Mouse (Mus musculus) mesoderm, embryonic 11.5 days (tissue): ENCODE data around the gene Tex52.
"Not testable (repeated sequence)": the region's sequence is repeated elsewhere in the genome, so short reads cannot be mapped to it uniquely, and the experiment has no call there.

Experiments used
- DNase-seq: peaks from one replicate; pipeline ENCODE4 v3.0.0-alpha.2; 2012; ENCODE audit warnings: low read depth, low spot score

Gene Tex52

DNA sequence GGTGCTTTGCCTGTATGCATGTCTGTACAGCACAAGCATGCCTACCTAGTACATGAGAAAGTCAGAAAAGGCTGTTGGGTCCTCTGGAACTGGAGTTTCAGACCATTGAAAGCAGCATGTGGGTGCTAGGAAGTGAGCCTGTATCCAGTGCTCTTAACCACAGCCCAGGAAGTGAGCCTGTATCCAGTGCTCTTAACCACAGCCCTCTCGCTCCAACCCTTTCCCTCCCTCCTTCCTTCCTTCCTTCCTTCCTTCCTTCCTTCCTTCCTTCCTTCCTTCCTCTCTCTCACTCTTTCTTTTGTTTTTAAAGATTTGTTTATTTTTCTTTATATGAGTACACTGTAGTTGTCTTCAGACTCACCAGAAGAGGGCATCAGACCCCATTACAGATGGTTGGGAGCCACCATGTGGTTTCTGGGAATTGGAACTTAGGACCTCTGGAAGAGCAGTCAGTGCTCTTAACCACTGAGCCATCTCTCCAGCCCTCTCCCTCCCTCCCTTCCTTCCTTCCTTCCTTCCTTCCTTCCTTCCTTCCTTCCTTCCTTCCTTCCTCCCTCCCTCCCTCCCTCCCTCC lies 5.4 kb downstream of the Tex52 start:
- DNase-seq, result not testable (repeated sequence)

- DNase-seq, result no peak
These were observed 6.0 kb downstream of the Tex52 start for GRCm38 (mm10) chr6:128381254-128381653.

GRCm38 (mm10) chr6:128383752-128384151 lies 8.5 kb downstream of the Tex52 start:
- no peak for DNase-seq

DNA sequence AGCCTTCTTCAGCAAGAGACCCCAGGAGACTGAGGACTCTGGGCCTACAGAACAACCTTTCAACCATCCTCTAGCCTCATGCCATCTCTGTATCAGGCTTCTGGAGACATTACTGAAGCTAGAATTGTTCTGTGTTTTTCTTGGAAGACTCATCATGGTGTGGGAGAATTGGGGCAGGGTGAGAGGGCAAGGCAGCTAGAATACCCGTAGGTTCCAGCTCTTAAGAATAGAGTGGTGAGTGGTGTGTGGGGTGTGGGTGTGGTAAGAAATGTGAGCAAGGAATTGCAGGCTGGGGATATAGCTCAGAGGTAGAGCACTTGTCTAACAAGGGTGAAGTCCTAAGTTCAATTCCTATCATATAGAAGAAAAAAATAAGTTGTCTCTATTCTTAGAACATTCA lies 9.8 kb downstream of the Tex52 start:
- DNase-seq, result no peak

DNA sequence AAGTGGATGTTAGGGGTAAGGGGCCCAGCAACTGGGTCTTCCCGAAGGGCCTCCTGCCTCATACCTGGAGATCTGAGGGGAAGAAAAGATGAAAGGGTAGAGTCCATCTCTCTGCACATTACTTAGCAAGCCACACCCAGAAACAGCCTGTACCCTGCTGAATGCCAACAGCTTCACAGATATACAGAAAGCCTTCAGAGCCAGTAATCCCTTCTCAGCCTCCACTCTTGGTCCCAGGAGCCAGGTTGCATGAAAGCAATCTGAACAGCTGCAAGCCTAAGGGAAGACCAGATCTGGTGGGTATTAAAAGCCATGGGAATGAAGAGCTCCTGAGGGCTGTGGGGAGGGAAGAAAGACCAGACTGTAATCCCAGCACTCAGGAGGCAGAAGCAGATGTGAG lies 13.9 kb downstream of the Tex52 start:
- DNase-seq, result no peak

DNA sequence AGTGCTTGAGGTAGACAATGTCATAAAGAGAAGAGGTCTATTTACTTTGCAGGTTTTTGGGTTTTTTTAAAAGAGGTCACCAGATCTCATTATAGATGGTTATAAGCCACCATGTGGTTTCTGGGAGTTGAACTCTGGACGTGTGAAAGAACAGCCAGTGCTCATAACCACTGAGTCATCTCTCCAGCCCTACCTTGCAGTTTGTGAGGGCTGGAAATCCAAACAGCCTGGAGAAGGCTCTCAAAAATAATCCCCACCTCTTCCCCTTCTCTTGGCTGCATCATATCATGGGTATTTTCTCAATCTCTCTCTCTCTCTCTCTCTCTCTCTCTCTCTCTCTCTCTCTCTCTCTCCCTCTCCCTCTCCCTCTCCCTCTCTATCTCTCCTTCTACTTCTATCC lies 15.4 kb downstream of the Tex52 start:
- DNase-seq, result no peak

DNA sequence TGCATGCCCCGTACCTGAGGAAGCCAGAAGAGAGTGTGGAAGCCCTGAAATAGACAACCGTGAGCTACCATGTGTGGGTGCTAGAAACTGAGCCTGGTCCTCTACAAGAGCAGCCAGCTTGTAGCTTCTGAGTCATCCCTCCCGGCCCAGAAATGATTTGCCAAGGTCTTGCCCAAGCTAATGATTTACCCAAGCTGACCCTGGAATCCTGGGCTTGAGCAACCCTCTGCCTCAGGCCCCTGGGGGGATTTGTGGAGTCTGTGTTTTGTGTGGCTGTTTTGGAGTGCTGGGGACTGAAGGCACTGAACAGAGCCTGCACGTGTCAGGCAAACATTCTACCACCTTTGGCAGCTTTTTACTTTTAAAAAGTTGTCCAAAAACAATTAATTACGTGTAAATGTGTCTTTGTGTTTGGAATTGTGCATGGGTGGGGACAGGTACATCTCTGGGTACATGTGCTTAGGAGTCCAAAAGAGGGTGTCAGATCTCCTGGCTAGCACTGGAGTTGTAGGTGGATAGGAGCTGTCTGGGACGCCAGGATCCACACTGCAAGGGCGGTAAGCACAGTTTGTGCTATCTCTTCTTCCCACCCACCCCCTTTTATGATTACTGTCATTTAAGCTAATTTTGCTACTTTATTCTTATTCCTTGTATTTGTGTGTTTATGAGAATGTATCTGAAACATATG lies 22.5 kb downstream of the Tex52 start:
- DNase-seq, result no peak

- DNase-seq, result no peak
These were observed 23.7 kb downstream of the Tex52 start, which contains the start of gene Nrip2 for GRCm38 (mm10) chr6:128398996-128399395. Gene Nrip2 (plus strand): TSS chr6:128399296.

DNA sequence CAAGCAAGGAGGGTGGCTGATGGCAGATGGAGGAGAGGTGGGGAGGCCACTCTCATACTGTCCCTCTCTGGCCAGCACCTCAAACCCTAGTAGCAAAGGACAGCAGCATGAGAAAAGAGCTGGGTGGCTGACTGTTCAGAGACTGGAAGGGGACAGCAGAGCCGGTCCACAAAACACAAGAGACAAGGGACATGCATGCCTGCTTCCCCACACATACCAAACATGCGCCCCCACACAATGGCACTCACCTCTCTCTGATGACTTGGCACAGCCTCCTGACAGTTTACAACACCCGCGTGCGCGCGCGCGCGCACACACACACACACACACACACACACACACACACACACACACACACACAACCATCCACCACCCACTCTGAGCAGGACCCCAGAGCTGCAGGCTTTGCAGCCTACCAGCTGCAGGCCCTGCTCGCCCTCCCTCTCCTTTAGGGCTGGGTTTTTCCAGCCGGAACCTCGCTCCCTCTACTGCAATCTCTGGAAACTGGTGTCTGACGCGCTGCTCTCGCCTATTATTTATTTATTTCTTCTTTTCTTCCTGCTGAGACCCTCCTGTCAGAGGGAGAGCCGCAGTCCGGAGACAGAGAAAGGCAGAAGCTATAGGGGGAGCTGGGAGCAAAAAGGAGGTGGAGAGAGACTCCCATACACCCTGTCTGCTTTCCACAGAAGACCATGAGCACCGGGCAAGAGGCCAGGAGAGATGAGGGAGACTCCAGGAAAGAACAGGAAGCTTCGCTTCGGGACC lies 24.3 kb downstream of the Tex52 start:
- DNase-seq, result peak; percentile 32

GRCm38 (mm10) chr6:128404708-128405107 lies 29.5 kb downstream of the Tex52 start:
- DNase-seq, result no peak

GRCm38 (mm10) chr6:128408544-128409125 lies 33.4 kb downstream of the Tex52 start:
- no peak for DNase-seq

- DNase-seq, result no peak
These were observed 35.0 kb downstream of the Tex52 start for GRCm38 (mm10) chr6:128410305-128410704.

DNA sequence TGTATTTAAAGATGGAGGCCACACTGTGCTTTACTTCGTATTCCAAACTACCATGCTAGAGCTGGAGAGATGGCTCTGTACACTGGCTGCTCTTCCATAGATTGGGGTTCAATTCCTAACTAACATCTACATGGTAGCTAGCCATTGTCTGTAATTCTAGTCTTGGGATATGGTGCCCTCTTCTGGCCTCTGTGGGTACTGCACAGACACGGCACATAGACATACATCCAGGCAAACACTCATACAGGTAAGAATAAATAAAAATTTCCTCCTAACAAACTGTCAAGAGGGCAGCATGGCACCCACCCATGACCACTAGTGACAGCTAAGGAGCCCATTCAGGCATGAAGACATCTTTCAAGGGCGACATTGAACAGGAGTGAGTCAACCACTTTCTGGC lies 35.9 kb downstream of the Tex52 start:
- DNase-seq, result peak; percentile 73

GRCm38 (mm10) chr6:128416169-128416568 lies 40.9 kb downstream of the Tex52 start:
- no peak for DNase-seq

DNA sequence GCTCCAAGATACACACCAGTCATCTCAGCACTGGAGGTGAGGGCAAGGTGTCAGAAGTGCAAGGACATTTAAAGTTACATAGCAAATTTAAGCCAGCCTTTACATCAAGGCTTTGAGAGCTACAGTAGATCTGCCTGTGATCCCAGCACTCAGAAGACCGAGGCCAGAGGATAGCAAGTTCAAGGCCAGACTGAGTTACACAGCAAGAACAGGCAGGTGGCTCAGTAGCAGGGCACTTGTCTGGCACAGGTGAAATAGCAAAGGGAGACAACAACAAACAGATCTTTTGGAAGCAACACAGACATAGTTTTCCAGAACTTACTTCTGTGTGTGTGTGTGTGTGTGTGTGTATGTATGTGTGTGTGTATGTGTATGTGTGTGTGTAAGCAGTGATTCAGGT lies 42.8 kb downstream of the Tex52 start:
- no peak for DNase-seq

GRCm38 (mm10) chr6:128421036-128421435 lies 45.8 kb downstream of the Tex52 start:
- no peak for DNase-seq

GRCm38 (mm10) chr6:128421480-128421879 lies 46.2 kb downstream of the Tex52 start:
- DNase-seq, result no peak

DNA sequence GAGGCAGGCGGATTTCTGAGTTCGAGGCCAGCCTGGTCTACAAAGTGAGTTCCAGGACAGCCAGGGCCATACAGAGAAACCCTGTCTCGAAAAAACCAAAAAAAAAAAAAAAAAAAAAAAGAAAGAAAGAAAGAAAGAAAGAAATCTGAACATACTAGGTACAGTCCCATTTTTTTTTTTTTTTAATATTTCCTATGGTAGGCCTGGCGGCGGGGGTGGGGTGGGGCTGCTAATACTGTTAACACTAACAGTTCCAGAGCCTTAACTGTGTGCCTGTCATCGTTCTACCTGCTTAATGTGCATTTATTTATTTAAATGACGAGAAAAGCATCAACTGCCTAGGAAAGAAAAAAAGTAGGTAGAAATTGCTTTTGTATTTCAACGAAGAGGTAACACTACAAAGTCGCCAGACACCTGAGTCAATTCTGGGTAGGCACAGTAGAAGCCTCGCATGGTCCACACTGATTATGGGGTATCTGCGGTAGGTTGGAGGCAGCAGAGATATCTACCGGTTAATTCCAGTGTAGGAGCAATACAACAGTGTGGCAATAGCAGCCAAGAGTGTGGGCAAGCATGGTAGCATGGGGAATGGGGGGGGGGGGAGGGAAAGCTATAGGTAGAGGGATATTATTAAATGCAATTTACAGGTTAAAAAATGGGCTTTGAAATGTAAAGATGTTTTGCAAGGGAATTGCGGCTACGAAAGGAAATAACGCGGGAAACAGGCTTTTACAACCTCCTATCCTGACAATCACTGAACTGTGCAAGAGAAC lies 48.4 kb downstream of the Tex52 start:
- no peak for DNase-seq

GRCm38 (mm10) chr6:128424269-128425019 lies 49.2 kb downstream of the Tex52 start, which contains the start of gene Itfg2:
Gene Itfg2 (minus strand): TSS chr6:128424931.
- DNase-seq, result peak; percentile 98

DNA sequence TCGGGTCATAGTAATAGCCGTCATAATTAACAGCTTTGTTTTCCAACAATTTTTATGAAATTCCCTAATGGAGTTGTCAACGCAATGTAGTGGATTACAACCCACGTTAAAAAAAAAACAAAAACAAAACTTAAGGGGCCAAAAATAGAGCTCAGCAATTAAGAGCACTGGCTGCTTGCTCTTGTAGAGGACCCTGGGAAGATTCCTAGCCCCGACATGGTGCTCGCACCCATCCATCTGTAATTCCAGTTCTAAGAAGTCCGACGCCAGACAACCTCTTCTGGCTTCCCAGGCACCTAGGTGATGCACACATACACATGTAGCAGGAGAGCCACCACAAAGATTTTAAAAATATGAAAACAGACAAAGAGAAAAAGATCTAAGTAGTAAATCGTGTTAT lies 49.8 kb downstream of the Tex52 start:
- DNase-seq, result no peak

DNA sequence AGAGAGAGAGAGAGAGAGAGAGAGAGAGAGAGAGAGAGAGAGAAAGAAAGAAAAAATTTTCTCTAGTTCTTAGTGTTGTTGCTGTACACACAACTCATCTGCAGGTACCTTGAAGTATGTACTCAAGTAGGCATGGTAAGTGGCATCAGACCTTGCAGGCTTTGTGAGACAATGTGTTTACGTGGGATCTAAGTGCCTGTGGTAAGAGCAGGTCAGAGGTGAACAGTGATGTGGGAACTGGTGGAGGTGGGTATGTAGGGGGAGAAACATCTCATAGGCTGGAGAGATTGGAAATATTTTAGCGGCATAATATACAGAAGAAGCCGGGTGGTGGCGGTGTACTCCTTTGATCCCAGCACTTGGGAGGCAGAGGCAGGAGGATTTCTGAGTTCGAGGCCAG lies 52.3 kb downstream of the Tex52 start:
- DNase-seq, result no peak
